Comparison of ENCODE assay signal across 10 mouse cellular contexts in genomic region chr2:163919581-163919980, GRCm38 (mm10). TPM values are rescaled to one million over a fixed set of nuclear protein-coding genes. Genes with fewer than 3 reads are reported as not detected.
DNase-seq lines count a peak whose midpoint lies in the region; ATAC-seq and TF ChIP-seq lines count a peak whose summit lies in the region.
"Had no signal": no experiment of that assay in that cellular context is flagged by ENCODE, and none has a peak within 500 bp of the region (broad histone marks: within the 10 kb centered on the region; RNA-seq: fewer than 3 reads in every experiment).

No protein-coding gene starts in this region.

- peak overlapping the region; percentile 85; the same call in 1 of the 2 replicates for H3K9ac ChIP-seq in hindbrain, embryonic 13.5 days
- H3K9ac ChIP-seq in forebrain, postnatal 0 days, result peak overlapping the region; percentile 62; the same call in 1 of the 2 replicates
- no peak overlapping the region for H3K9ac ChIP-seq in midbrain, postnatal 0 days (replicated peaks; ENCODE audit: low read length, poor library complexity, severe bottlenecking)
- H3K9ac ChIP-seq: limb, embryonic 15.5 days had no signal

- H3K9me3 ChIP-seq in hindbrain, embryonic 13.5 days, result no peaks in the 10 kb centered on the region
- H3K9me3 ChIP-seq in hindbrain, embryonic 10.5 days, result no peaks in the 10 kb centered on the region
- no peaks in the 10 kb centered on the region for H3K9me3 ChIP-seq in forebrain, postnatal 0 days (ENCODE audit: low read length)
- H3K9me3 ChIP-seq in midbrain, postnatal 0 days (ENCODE audit: low read length), result no peaks in the 10 kb centered on the region
- H3K9me3 ChIP-seq: limb, embryonic 15.5 days had no signal

- no peak overlapping the region for H3K27ac ChIP-seq in hindbrain, embryonic 13.5 days
- no peak overlapping the region for H3K27ac ChIP-seq in hindbrain, embryonic 10.5 days
- no peak overlapping the region for H3K27ac ChIP-seq in cortical plate, adult 2 months (ENCODE audit: insufficient read depth, low read length)
- H3K27ac ChIP-seq in forebrain, postnatal 0 days (ENCODE audit: low read depth, low read length), result no peak overlapping the region
- no peak overlapping the region; the same call in 1 of the 2 replicates for H3K27ac ChIP-seq in midbrain, postnatal 0 days (ENCODE audit: low read depth, low read length)
- H3K27ac ChIP-seq: heart, adult 2 months; limb, embryonic 15.5 days had no signal

- no peak for TF ChIP-seq POLR2A in cortical plate, adult 2 months (IDR thresholded peaks at IDR 0.05; ENCODE audit: extremely low read depth, insufficient read depth, low read length)

- 82% methylated on average over 3 of the region's 3 CpGs for WGBS in hindbrain, embryonic 13.5 days
- 77% methylated on average over 3 of the region's 3 CpGs for WGBS in hindbrain, embryonic 10.5 days
- WGBS in forebrain, postnatal 0 days, result 76% methylated on average over 3 of the region's 3 CpGs
- 76% methylated on average over 3 of the region's 3 CpGs for WGBS in midbrain, postnatal 0 days

- peaks cover 76% of the 10 kb centered on the region for H3K27me3 ChIP-seq in hindbrain, embryonic 13.5 days
- peaks cover 94% of the 10 kb centered on the region for H3K27me3 ChIP-seq in hindbrain, embryonic 10.5 days (ENCODE audit: insufficient read depth, poor library complexity, severe bottlenecking)
- H3K27me3 ChIP-seq in forebrain, postnatal 0 days (ENCODE audit: insufficient read depth, low read length), result no peaks in the 10 kb centered on the region
- H3K27me3 ChIP-seq in midbrain, postnatal 0 days (ENCODE audit: insufficient read depth, low read length), result no peaks in the 10 kb centered on the region

- no peaks in the 10 kb centered on the region for H3K36me3 ChIP-seq in hindbrain, embryonic 13.5 days
- H3K36me3 ChIP-seq in hindbrain, embryonic 10.5 days, result no peaks in the 10 kb centered on the region
- no peaks in the 10 kb centered on the region for H3K36me3 ChIP-seq in forebrain, postnatal 0 days (ENCODE audit: insufficient read depth)
- H3K36me3 ChIP-seq in midbrain, postnatal 0 days (ENCODE audit: insufficient read depth, low read length), result no peaks in the 10 kb centered on the region
- H3K36me3 ChIP-seq: limb, embryonic 15.5 days had no signal

- intact Hi-C loops in heart, postnatal 36 days (cut with DNase I), result no loop called here

- DNase-seq in hindbrain, embryonic 10.5 days (ENCODE audit: low spot score), result no peak
- no peak for DNase-seq in forebrain, postnatal 0 days
- DNase-seq in midbrain, postnatal 0 days (ENCODE audit: low spot score), result no peak
- no peak for DNase-seq in thymus, postnatal 4 days
- no peak for DNase-seq in heart, postnatal 36 days

- H3K4me2 ChIP-seq in hindbrain, embryonic 13.5 days, result peak overlapping the region; percentile 92
- peak overlapping the region; percentile 81 for H3K4me2 ChIP-seq in forebrain, postnatal 0 days (ENCODE audit: low read depth)
- peak overlapping the region; percentile 64 for H3K4me2 ChIP-seq in midbrain, postnatal 0 days (ENCODE audit: low read depth, low read length, poor library complexity, severe bottlenecking)

- TF ChIP-seq CTCF in cortical plate, adult 2 months (IDR thresholded peaks at IDR 0.05; ENCODE audit: extremely low read depth, insufficient read depth, low read length), result no peak
- no peak for TF ChIP-seq CTCF in forebrain, postnatal 0 days (IDR thresholded peaks at IDR 0.05; ENCODE audit: low read depth)
- TF ChIP-seq CTCF in midbrain, postnatal 0 days (IDR thresholded peaks at IDR 0.05), result no peak

- H3K4me1 ChIP-seq in hindbrain, embryonic 13.5 days (replicated peaks), result peaks cover 45% of the 10 kb centered on the region
- H3K4me1 ChIP-seq in hindbrain, embryonic 10.5 days (replicated peaks), result peaks cover 16% of the 10 kb centered on the region
- H3K4me1 ChIP-seq in cortical plate, adult 2 months (ENCODE audit: control insufficient read depth, insufficient read depth, low read length), result peaks cover 1% of the 10 kb centered on the region
- peaks cover 5% of the 10 kb centered on the region; the same call in 1 of the 2 replicates for H3K4me1 ChIP-seq in forebrain, postnatal 0 days (ENCODE audit: insufficient read depth)
- peaks cover 17% of the 10 kb centered on the region for H3K4me1 ChIP-seq in midbrain, postnatal 0 days (ENCODE audit: insufficient read depth, low read length)

- peak overlapping the region; percentile 76 for H3K4me3 ChIP-seq in hindbrain, embryonic 13.5 days
- no peak overlapping the region for H3K4me3 ChIP-seq in hindbrain, embryonic 10.5 days
- H3K4me3 ChIP-seq in cortical plate, adult 2 months (ENCODE audit: insufficient read depth, low read length), result peak overlapping the region; percentile 49
- no peak overlapping the region for H3K4me3 ChIP-seq in forebrain, postnatal 0 days (ENCODE audit: low read depth, low read length)
- H3K4me3 ChIP-seq in midbrain, postnatal 0 days (ENCODE audit: low read depth, low read length), result peak overlapping the region; percentile 81
- H3K4me3 ChIP-seq: heart, adult 2 months had no signal

- ATAC-seq in hindbrain, embryonic 13.5 days (ENCODE audit: low FRiP score), result 0 out of 2 replicates have a peak, but pooled peaks have one; percentile 8
- ATAC-seq in forebrain, postnatal 0 days, result no peak
- ATAC-seq in midbrain, postnatal 0 days (ENCODE audit: low FRiP score), result no peak

RNA-seq across cellular contexts. Expression of gene Rims4, which starts 1.1 kb away (rescaled TPM):
- polyA plus RNA-seq in hindbrain, embryonic 13.5 days (2015; fragmentation: Nextera tagmentation; extraction: Ambion mirVana), result 9.7 TPM in 2 replicates
- 1.2 and 1.6 TPM in 2 replicates for polyA plus RNA-seq in hindbrain, embryonic 10.5 days (2016; fragmentation: Nextera tagmentation; extraction: Ambion mirVana)
- polyA plus RNA-seq in cortical plate, adult 2 months (2012; rRNA removed), result 33.2 and 33.4 TPM in 2 replicates
- total RNA-seq in forebrain, postnatal 0 days (2014; rRNA removed), result 53.8 and 59.1 TPM in 2 replicates
- 9.5 and 16.3 TPM in 2 replicates for polyA plus RNA-seq in forebrain, postnatal 0 days (2015; fragmentation: Nextera tagmentation; extraction: Ambion mirVana)
- 85.1 and 85.3 TPM in 2 replicates for total RNA-seq in midbrain, postnatal 0 days (2014; rRNA removed)
- 18.4 and 22.8 TPM in 2 replicates for polyA plus RNA-seq in midbrain, postnatal 0 days (2015; fragmentation: Nextera tagmentation; extraction: Ambion mirVana)
- under 1 TPM; 0.50 to 0.62 TPM for total RNA-seq in heart, postnatal 36 days (2021)
- total RNA-seq: CH12.LX had no signal

Comparison
In these comparisons a context has a peak if more than half of its experiments do, and no peak if none do; other contexts are left out.
1. H3K4me3 ChIP-seq: peak in hindbrain, embryonic 13.5 days (single experiment), cortical plate, adult 2 months (single experiment) and midbrain, postnatal 0 days (single experiment); none in hindbrain, embryonic 10.5 days (single experiment) and forebrain, postnatal 0 days (single experiment).
2. Peak in every context shown above with its lines, with median percentiles within 50 percentile points of each other: H3K4me2 ChIP-seq.